Mouse (Mus musculus): Measurements from ENCODE around the gene Mms19. TPM values are rescaled to one million over a fixed set of nuclear protein-coding genes. Genes with fewer than 3 reads are reported as not detected.
A peak's percentile ranks its signal among the peaks of the same experiment; 100 is the strongest.

Mms19 gene
- polyA plus RNA-seq, 1 experiment: 83.9 TPM

DNA sequence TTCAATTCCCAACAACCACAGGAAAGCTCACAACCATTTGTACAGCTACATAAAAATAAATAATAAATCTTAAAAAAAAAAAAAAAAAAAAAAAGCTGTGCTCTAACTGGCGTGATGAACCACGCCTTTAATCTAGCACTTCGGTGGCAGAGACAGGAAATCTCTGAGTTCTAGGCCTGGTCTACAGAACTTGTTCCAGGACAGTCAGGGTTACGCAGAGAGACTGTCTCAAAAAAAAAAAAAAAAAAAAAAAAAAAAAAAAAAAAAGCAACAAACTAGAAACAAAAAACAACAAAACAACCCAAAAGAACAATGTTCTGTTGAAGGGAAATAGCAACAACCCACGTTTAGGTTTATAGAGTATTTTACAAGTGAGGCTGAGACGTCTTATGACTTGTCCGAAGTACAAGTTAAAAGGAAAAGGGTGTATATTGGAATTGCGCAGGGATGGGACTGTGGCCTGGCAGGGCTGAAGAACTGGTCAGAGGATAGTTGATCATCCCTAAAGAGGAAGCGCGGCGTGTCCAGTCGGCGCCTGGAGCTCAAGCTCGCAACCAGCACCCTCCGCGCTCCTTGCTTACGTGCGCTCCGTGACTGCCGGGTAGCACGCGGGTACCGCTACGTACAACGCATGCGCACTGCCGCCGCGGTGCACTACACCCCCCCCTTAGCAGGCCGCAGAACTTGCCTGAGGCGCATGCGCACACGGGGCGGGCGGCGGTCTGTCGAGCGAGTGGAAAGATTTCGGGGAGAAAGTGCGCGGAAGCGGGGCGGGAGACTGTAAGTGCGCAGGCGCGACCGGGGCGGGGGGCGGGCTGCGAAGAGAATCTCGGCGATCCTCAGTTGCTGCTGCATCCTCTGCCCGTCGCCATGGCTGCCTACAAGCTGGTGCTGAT is 69.5 kb downstream of the Mms19 start, which contains the start of gene Pgam1:
Gene Pgam1 (plus strand): TSS at position 746 of the 896 bp plus-strand sequence.
- H3K4me1 ChIP-seq (ENCODE audit: control insufficient read depth, insufficient read depth, low read length): no peaks in the 10 kb centered on the region
- peak within 1 kb of the TSS; percentile 86 for H3K4me3 ChIP-seq (ENCODE audit: low read depth, low read length)
- peak within 1 kb of the TSS; percentile 88 for H3K27ac ChIP-seq (ENCODE audit: insufficient read depth, low read length)
- no peaks in the 10 kb centered on the region for H3K9me3 ChIP-seq (replicated peaks; ENCODE audit: control insufficient read depth, insufficient read depth, low read length, poor library complexity, severe bottlenecking)
- no peaks in the 10 kb centered on the region for H3K27me3 ChIP-seq (ENCODE audit: control insufficient read depth, insufficient read depth, low read length, poor library complexity, severe bottlenecking)
- H3K9ac ChIP-seq (ENCODE audit: low read depth, poor library complexity, severe bottlenecking): peak within 1 kb of the TSS; percentile 90
- TF ChIP-seq POLR2A (IDR thresholded peaks at IDR 0.05; ENCODE audit: insufficient read depth, low read length): peak; percentile 92
- TF ChIP-seq EP300 (IDR thresholded peaks at IDR 0.05; ENCODE audit: insufficient read depth, low read depth, low read length): peak; percentile 82; the same call in 1 of the 2 replicates
- TF ChIP-seq CTCF (IDR thresholded peaks at IDR 0.05; ENCODE audit: low read depth, low read length): no peak
- H3K36me3 ChIP-seq (ENCODE audit: control insufficient read depth, insufficient read depth, low read length, poor library complexity, severe bottlenecking): peaks cover 23% of the 10 kb centered on the region

GRCm38 (mm10) chr19:41910396-41910795 is 70.6 kb downstream of the Mms19 start:
- Histone ChIP-seq H3K27me3 (ENCODE audit: control insufficient read depth, insufficient read depth, low read length, poor library complexity, severe bottlenecking) (no peaks in the 10 kb centered on the region), H3K9me3 (replicated peaks; ENCODE audit: control insufficient read depth, insufficient read depth, low read length, poor library complexity, severe bottlenecking) (no peaks in the 10 kb centered on the region), H3K36me3 (ENCODE audit: control insufficient read depth, insufficient read depth, low read length, poor library complexity, severe bottlenecking) (peaks cover 15% of the 10 kb centered on the region), H3K9ac (ENCODE audit: low read depth, poor library complexity, severe bottlenecking) (no peak overlapping the region), H3K27ac (ENCODE audit: insufficient read depth, low read length) (no peak overlapping the region), H3K4me1 (ENCODE audit: control insufficient read depth, insufficient read depth, low read length) (no peaks in the 10 kb centered on the region), H3K4me3 (ENCODE audit: low read depth, low read length) (no peak overlapping the region)
- TF ChIP-seq POLR2A (IDR thresholded peaks at IDR 0.05; ENCODE audit: insufficient read depth, low read length) (no peak), EP300 (IDR thresholded peaks at IDR 0.05; ENCODE audit: insufficient read depth, low read depth, low read length) (no peak), CTCF (IDR thresholded peaks at IDR 0.05; ENCODE audit: low read depth, low read length) (no peak)

DNA sequence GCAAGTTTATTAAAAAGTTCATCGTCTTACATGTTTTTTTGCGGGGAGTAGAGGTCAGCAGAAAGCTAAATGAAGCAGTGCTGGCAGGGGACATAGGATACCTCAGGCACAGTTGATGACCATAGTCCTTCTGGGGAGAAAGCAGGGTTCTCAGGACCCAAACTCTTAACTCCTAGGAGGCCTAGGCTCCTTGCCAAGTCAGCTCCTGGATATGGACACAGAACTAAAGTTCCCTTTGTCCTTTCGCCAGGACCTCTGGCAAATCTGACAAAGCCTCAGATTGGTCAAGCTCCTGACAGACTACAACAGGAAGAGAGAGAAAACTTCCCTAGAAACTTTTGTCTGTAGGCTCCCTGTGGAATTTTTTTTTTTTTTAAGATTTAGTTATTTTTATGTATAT is 72.2 kb downstream of the Mms19 start:
- TF ChIP-seq EP300 (IDR thresholded peaks at IDR 0.05; ENCODE audit: insufficient read depth, low read depth, low read length) (no peak), CTCF (IDR thresholded peaks at IDR 0.05; ENCODE audit: low read depth, low read length) (no peak), POLR2A (IDR thresholded peaks at IDR 0.05; ENCODE audit: insufficient read depth, low read length) (no peak)
- no peak overlapping the region for H3K4me3 ChIP-seq (ENCODE audit: low read depth, low read length)

DNA sequence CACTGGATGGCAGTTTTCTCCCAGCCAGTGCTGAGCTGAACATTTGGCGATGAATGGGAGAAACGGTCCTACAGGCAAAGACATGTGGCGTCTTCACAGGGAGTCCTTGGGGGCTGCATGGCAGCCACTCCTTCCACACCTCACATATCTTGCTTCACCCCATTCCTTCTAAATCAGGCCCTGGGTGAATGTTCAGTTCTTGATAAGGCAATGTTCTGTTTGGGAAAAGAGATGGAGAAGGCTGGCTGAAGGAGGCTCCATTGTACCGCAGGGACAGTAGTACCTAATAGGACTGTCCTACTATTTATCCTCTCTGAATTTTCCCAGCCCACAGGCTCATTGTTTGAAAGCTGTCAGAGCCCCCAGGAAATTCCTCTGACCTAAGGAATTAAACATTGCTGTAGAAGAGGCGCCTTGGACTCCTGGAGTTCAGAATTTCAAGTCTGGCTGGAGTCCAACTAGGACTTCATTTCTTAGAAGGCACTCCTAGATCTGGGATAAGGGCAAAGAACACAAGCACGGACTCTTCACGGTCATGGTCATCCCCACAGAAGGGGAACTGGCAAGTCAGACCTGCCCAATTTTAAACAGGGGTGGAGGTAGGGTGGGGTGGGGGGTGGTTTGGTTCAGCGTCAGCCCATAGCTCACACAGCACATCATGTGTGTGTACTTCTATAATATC is 73.7 kb downstream of the Mms19 start:
- Histone ChIP-seq H3K27ac (ENCODE audit: insufficient read depth, low read length) (no peak overlapping the region), H3K4me1 (ENCODE audit: control insufficient read depth, insufficient read depth, low read length) (no peaks in the 10 kb centered on the region), H3K27me3 (ENCODE audit: control insufficient read depth, insufficient read depth, low read length, poor library complexity, severe bottlenecking) (no peaks in the 10 kb centered on the region), H3K9me3 (replicated peaks; ENCODE audit: control insufficient read depth, insufficient read depth, low read length, poor library complexity, severe bottlenecking) (no peaks in the 10 kb centered on the region), H3K9ac (ENCODE audit: low read depth, poor library complexity, severe bottlenecking) (no peak overlapping the region), H3K4me3 (ENCODE audit: low read depth, low read length) (no peak overlapping the region), H3K36me3 (ENCODE audit: control insufficient read depth, insufficient read depth, low read length, poor library complexity, severe bottlenecking) (no peaks in the 10 kb centered on the region)
- TF ChIP-seq POLR2A (IDR thresholded peaks at IDR 0.05; ENCODE audit: insufficient read depth, low read length): no peak
- TF ChIP-seq CTCF (IDR thresholded peaks at IDR 0.05; ENCODE audit: low read depth, low read length): no peak
- no peak for TF ChIP-seq EP300 (IDR thresholded peaks at IDR 0.05; ENCODE audit: insufficient read depth, low read depth, low read length)

More for the DNA sequence above, 72.2 kb downstream of the Mms19 start:
- H3K4me1 ChIP-seq (ENCODE audit: control insufficient read depth, insufficient read depth, low read length): no peaks in the 10 kb centered on the region
- no peaks in the 10 kb centered on the region for H3K9me3 ChIP-seq (replicated peaks; ENCODE audit: control insufficient read depth, insufficient read depth, low read length, poor library complexity, severe bottlenecking)
- no peak overlapping the region for H3K27ac ChIP-seq (ENCODE audit: insufficient read depth, low read length)
- no peaks in the 10 kb centered on the region for H3K27me3 ChIP-seq (ENCODE audit: control insufficient read depth, insufficient read depth, low read length, poor library complexity, severe bottlenecking)
- peaks cover 3% of the 10 kb centered on the region; the same call in 1 of the 2 replicates for H3K36me3 ChIP-seq (ENCODE audit: control insufficient read depth, insufficient read depth, low read length, poor library complexity, severe bottlenecking)
- no peak overlapping the region for H3K9ac ChIP-seq (ENCODE audit: low read depth, poor library complexity, severe bottlenecking)

- Histone ChIP-seq H3K4me3 (ENCODE audit: low read depth, low read length) (no peak overlapping the region), H3K36me3 (ENCODE audit: control insufficient read depth, insufficient read depth, low read length, poor library complexity, severe bottlenecking) (no peaks in the 10 kb centered on the region), H3K27ac (ENCODE audit: insufficient read depth, low read length) (no peak overlapping the region), H3K4me1 (ENCODE audit: control insufficient read depth, insufficient read depth, low read length) (no peaks in the 10 kb centered on the region), H3K9me3 (replicated peaks; ENCODE audit: control insufficient read depth, insufficient read depth, low read length, poor library complexity, severe bottlenecking) (no peaks in the 10 kb centered on the region), H3K27me3 (ENCODE audit: control insufficient read depth, insufficient read depth, low read length, poor library complexity, severe bottlenecking) (no peaks in the 10 kb centered on the region), H3K9ac (ENCODE audit: low read depth, poor library complexity, severe bottlenecking) (no peak overlapping the region)
- no peak for TF ChIP-seq CTCF (IDR thresholded peaks at IDR 0.05; ENCODE audit: low read depth, low read length)
- no peak for TF ChIP-seq POLR2A (IDR thresholded peaks at IDR 0.05; ENCODE audit: insufficient read depth, low read length)
- TF ChIP-seq EP300 (IDR thresholded peaks at IDR 0.05; ENCODE audit: insufficient read depth, low read depth, low read length): no peak
Measured at GRCm38 (mm10) chr19:41906311-41907078, 74.5 kb downstream of the Mms19 start.
